Mouse (Mus musculus) heart, embryonic 10.5 days (tissue): Measurements from ENCODE around the gene Tmcc1. TPM values are rescaled to one million over a fixed set of nuclear protein-coding genes. Genes with fewer than 3 reads are reported as not detected.

Experiments used
- DNase-seq: peaks from one replicate; pipeline ENCODE4 v3.0.0-alpha.2; 2017; ENCODE audit warnings: low spot score
- H3K27ac ChIP-seq: fragments of 300-500 bp; sonication (generic); 2 replicates; pipeline ENCODE4 v1.5.1; 2016; ENCODE audit warnings: mild to moderate bottlenecking
- H3K27me3 ChIP-seq: fragments of 300-500 bp; sonication (generic); 2 replicates; pipeline ENCODE4 v1.6.1; 2016; ENCODE audit warnings: mild to moderate bottlenecking; ENCODE audit not compliant: poor library complexity, insufficient read depth, severe bottlenecking
- H3K36me3 ChIP-seq: fragments of 300-500 bp; sonication (generic); 2 replicates; pipeline ENCODE4 v1.6.1; 2016; ENCODE audit warnings: mild to moderate bottlenecking, moderate library complexity
- H3K4me1 ChIP-seq: fragments of 300-500 bp; sonication (generic); 2 replicates; pipeline ENCODE4 v1.6.1; 2016; ENCODE audit warnings: mild to moderate bottlenecking
- H3K4me3 ChIP-seq: fragments of 300-500 bp; sonication (generic); 2 replicates; pipeline ENCODE4 v1.5.1; 2016; ENCODE audit warnings: mild to moderate bottlenecking, moderate library complexity
- H3K9me3 ChIP-seq: fragments of 300-500 bp; sonication (generic); 2 replicates; pipeline ENCODE4 v1.6.1; 2016; ENCODE audit warnings: mild to moderate bottlenecking, moderate library complexity
- WGBS: fragments of 180-500 bp; shearing (Covaris S2); methylation state at CpG from one replicate; pipeline ENCODE4 v1.1.7; 2016; 5-methylcytosine and 5-hydroxymethylcytosine counted together
- polyA plus RNA-seq: library from polyadenylated mRNA; unstranded; fragments of >200 nt; fragmentation: Nextera tagmentation; extraction: Ambion mirVana; gene quantifications from 2 replicates; pipeline ENCODE4 v1.2.1, GENCODE M21; 2016

Tmcc1 gene
- polyA plus RNA-seq, 1 experiment from 2014 or later = 11.9 TPM

GRCm38 (mm10) chr6:115977810-115978209 lies 215.5 kb downstream of the Tmcc1 start:
- no peak for DNase-seq
- 0 out of 2 replicates have a peak, but pooled peaks cover 5% of the 10 kb centered on the region for H3K27me3 ChIP-seq
- peak overlapping the region; percentile 31 for H3K27ac ChIP-seq
- H3K9me3 ChIP-seq = no peaks in the 10 kb centered on the region
- H3K4me3 ChIP-seq = no peak overlapping the region
- peaks cover 67% of the 10 kb centered on the region for H3K4me1 ChIP-seq
- H3K36me3 ChIP-seq = peaks cover 32% of the 10 kb centered on the region
- WGBS = 90% methylated on average over 15 of the region's 15 CpGs

GRCm38 (mm10) chr6:115975606-115976005 lies 217.7 kb downstream of the Tmcc1 start:
- Histone ChIP-seq H3K27me3 (0 out of 2 replicates have a peak, but pooled peaks cover 5% of the 10 kb centered on the region), H3K36me3 (peaks cover 42% of the 10 kb centered on the region), H3K4me3 (no peak overlapping the region), H3K9me3 (no peaks in the 10 kb centered on the region), H3K4me1 (peaks cover 67% of the 10 kb centered on the region), H3K27ac (no peak overlapping the region)
- 82% methylated on average over 8 of the region's 8 CpGs for WGBS
- DNase-seq = no peak

- 0 out of 2 replicates have a peak, but pooled peaks cover 5% of the 10 kb centered on the region for H3K27me3 ChIP-seq
- no peak for DNase-seq
- no peaks in the 10 kb centered on the region for H3K9me3 ChIP-seq
- peaks cover 69% of the 10 kb centered on the region for H3K4me1 ChIP-seq
- no peak overlapping the region for H3K4me3 ChIP-seq
- H3K27ac ChIP-seq = no peak overlapping the region
- H3K36me3 ChIP-seq = peaks cover 52% of the 10 kb centered on the region
- 77% methylated on average over 16 of the region's 16 CpGs for WGBS
Observed at GRCm38 (mm10) chr6:115973881-115974662, 219.2 kb downstream of the Tmcc1 start.

- Histone ChIP-seq H3K27me3 (0 out of 2 replicates have a peak, but pooled peaks cover 5% of the 10 kb centered on the region), H3K9me3 (no peaks in the 10 kb centered on the region), H3K4me1 (peaks cover 73% of the 10 kb centered on the region), H3K36me3 (peaks cover 57% of the 10 kb centered on the region), H3K27ac (no peak overlapping the region), H3K4me3 (no peak overlapping the region)
- no peak for DNase-seq
- 82% methylated on average over 15 of the region's 15 CpGs for WGBS
Observed at GRCm38 (mm10) chr6:115973139-115973875, 220.0 kb downstream of the Tmcc1 start.

GRCm38 (mm10) chr6:115972083-115972764 lies 221.1 kb downstream of the Tmcc1 start:
- Histone ChIP-seq H3K4me3 (no peak overlapping the region), H3K27me3 (0 out of 2 replicates have a peak, but pooled peaks cover 5% of the 10 kb centered on the region), H3K4me1 (peaks cover 69% of the 10 kb centered on the region), H3K27ac (peak overlapping the region; percentile 65; the same call in 1 of the 2 replicates), H3K36me3 (peaks cover 58% of the 10 kb centered on the region), H3K9me3 (no peaks in the 10 kb centered on the region)
- WGBS = 70% methylated on average over 7 of the region's 7 CpGs
- no peak for DNase-seq

GRCm38 (mm10) chr6:115971273-115972060 lies 221.8 kb downstream of the Tmcc1 start:
- Histone ChIP-seq H3K9me3 (no peaks in the 10 kb centered on the region), H3K27me3 (0 out of 2 replicates have a peak, but pooled peaks cover 5% of the 10 kb centered on the region), H3K4me3 (no peak overlapping the region), H3K36me3 (peaks cover 63% of the 10 kb centered on the region), H3K4me1 (peaks cover 64% of the 10 kb centered on the region), H3K27ac (peak overlapping the region; percentile 65)
- no peak for DNase-seq
- 59% methylated on average over 13 of the region's 13 CpGs for WGBS

- no peaks in the 10 kb centered on the region for H3K9me3 ChIP-seq
- WGBS = 64% methylated on average over 4 of the region's 6 CpGs
- peaks cover 61% of the 10 kb centered on the region for H3K4me1 ChIP-seq
- peaks cover 13% of the 10 kb centered on the region for H3K27me3 ChIP-seq
- H3K27ac ChIP-seq = no peak overlapping the region
- peaks cover 63% of the 10 kb centered on the region for H3K36me3 ChIP-seq
- H3K4me3 ChIP-seq = no peak overlapping the region
- no peak for DNase-seq
Observed at GRCm38 (mm10) chr6:115969952-115970351, 223.3 kb downstream of the Tmcc1 start.

- no peaks in the 10 kb centered on the region for H3K9me3 ChIP-seq
- 63% methylated on average over 9 of the region's 9 CpGs for WGBS
- no peak for DNase-seq
- H3K27ac ChIP-seq = no peak overlapping the region
- peaks cover 54% of the 10 kb centered on the region for H3K4me1 ChIP-seq
- no peak overlapping the region for H3K4me3 ChIP-seq
- peaks cover 15% of the 10 kb centered on the region for H3K27me3 ChIP-seq
- H3K36me3 ChIP-seq = peaks cover 63% of the 10 kb centered on the region
Observed at GRCm38 (mm10) chr6:115969103-115969502, 224.2 kb downstream of the Tmcc1 start.

- Histone ChIP-seq H3K27ac (peak overlapping the region; percentile 42; the same call in 1 of the 2 replicates), H3K4me1 (peaks cover 52% of the 10 kb centered on the region), H3K27me3 (peaks cover 19% of the 10 kb centered on the region), H3K36me3 (peaks cover 67% of the 10 kb centered on the region), H3K4me3 (no peak overlapping the region), H3K9me3 (no peaks in the 10 kb centered on the region)
- DNase-seq = no peak
- 76% methylated on average over 6 of the region's 6 CpGs for WGBS
Observed at GRCm38 (mm10) chr6:115968700-115969099, 224.6 kb downstream of the Tmcc1 start.

Other genes with a start within 250 kb of the Tmcc1 start
- gene H1foo, start 248.5 kb downstream of the Tmcc1 start, polyA plus RNA-seq = not detected in 2 replicates
- gene Plxnd1, start 198.5 kb downstream of the Tmcc1 start, polyA plus RNA-seq = 42.9 and 61.7 TPM in 2 replicates
- 41.4 and 41.6 TPM in 2 replicates for gene Washc2, start 14.6 kb upstream of the Tmcc1 start, polyA plus RNA-seq
- 3.5 and 4.1 TPM in 2 replicates for gene Zfand4, start 70.7 kb upstream of the Tmcc1 start, polyA plus RNA-seq
- 25.8 and 29.6 TPM in 2 replicates for gene March8, start 144.5 kb upstream of the Tmcc1 start, polyA plus RNA-seq